Mouse (Mus musculus): ENCODE measurements around the gene Cpsf7. TPM values are rescaled to one million over a fixed set of nuclear protein-coding genes. Genes with fewer than 3 reads are reported as not detected.

The Cpsf7 gene
- polyA plus RNA-seq, 2 experiments: 50.4 to 102 TPM

DNA sequence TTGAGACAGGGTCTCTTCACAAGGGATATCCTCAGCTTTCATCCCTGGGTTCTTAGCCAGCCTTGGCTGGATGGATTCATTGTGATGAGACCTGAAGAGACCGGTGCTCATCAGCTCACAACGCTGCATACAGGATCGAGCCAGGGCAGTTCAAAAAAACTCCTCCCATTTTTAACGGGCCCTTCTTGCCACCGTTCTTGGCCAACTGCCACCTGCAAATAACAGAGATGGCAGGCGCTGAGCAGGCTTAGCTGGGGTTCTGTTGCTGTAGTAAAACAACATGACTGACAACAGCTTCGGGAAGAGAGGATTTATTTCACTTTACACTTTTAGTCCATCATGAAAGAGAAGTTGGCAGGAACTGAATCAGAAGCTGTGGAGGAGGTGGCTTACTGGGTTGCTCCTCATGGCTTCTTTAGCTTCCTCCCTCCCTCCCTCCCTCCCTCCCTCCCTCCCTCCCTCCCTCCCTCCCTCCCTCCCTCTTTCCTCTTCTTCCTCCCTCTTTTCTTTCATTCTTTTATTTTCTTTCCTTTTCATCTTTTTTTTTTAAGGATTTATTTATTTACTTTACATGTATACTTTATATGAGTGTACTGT, 58.6 kb downstream of the Cpsf7 start:
- TF ChIP-seq POLR2A (IDR thresholded peaks at IDR 0.05; ENCODE audit: borderline replicate concordance, extremely low read depth, insufficient read depth, insufficient read length): no peak
- no peak for DNase-seq (ENCODE audit: low spot score)
- Histone ChIP-seq H3K9ac (ENCODE audit: low read depth, low read length, severe bottlenecking) (no peak overlapping the region), H3K4me2 (replicated peaks; ENCODE audit: low read depth, low read length, severe bottlenecking) (no peak overlapping the region), H3K9me3 (ENCODE audit: control insufficient read depth, low read length) (no peaks in the 10 kb centered on the region), H3K27ac (replicated peaks; ENCODE audit: low read depth, low read length) (no peak overlapping the region), H3K4me3 (replicated peaks; ENCODE audit: low read length) (no peak overlapping the region), H3K4me1 (ENCODE audit: control insufficient read depth, insufficient read depth, low read length) (no peaks in the 10 kb centered on the region; the same call in 1 of the 2 replicates), H3K27me3 (ENCODE audit: control insufficient read depth, insufficient read depth, low read length) (no peaks in the 10 kb centered on the region), H3K36me3 (ENCODE audit: control insufficient read depth, insufficient read depth, low read length) (peaks cover 28% of the 10 kb centered on the region; the same call in 1 of the 2 replicates)
- WGBS: 58% methylated on average over 7 of the region's 7 CpGs
- ATAC-seq (ENCODE audit: low FRiP score, low read depth): no peak

DNA sequence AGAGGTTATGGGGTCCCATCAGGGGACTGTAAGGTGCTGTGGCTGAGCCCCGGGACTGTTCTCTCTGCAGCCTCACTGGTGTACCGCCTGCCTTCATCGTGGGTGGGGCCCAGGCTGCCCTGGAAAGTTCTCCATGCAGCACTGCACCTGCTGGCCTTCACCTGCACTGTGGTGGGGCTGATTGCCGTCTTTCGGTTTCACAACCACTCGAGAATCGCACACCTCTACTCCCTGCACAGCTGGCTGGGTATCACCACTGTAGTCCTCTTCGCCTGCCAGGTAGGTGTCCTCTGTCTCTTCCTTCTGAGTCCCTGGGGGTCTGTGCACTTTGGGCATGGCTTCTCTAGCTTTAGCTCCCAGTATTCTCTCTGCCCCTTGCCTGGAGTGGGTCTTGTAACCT, 60.0 kb downstream of the Cpsf7 start:
- Histone ChIP-seq H3K4me1 (ENCODE audit: control insufficient read depth, insufficient read depth, low read length) (no peaks in the 10 kb centered on the region), H3K9ac (ENCODE audit: low read depth, low read length, severe bottlenecking) (no peak overlapping the region), H3K9me3 (ENCODE audit: control insufficient read depth, low read length) (no peaks in the 10 kb centered on the region), H3K27me3 (ENCODE audit: control insufficient read depth, insufficient read depth, low read length) (no peaks in the 10 kb centered on the region), H3K4me3 (replicated peaks; ENCODE audit: low read length) (no peak overlapping the region), H3K27ac (replicated peaks; ENCODE audit: low read depth, low read length) (no peak overlapping the region), H3K36me3 (ENCODE audit: control insufficient read depth, insufficient read depth, low read length) (peaks cover 37% of the 10 kb centered on the region; the same call in 1 of the 2 replicates), H3K4me2 (replicated peaks; ENCODE audit: low read depth, low read length, severe bottlenecking) (no peak overlapping the region)
- DNase-seq (ENCODE audit: low spot score): no peak
- no peak for ATAC-seq (ENCODE audit: low FRiP score, low read depth)
- 84% methylated on average over 8 of the region's 8 CpGs for WGBS
- no peak for TF ChIP-seq POLR2A (IDR thresholded peaks at IDR 0.05; ENCODE audit: borderline replicate concordance, extremely low read depth, insufficient read depth, insufficient read length)

DNA sequence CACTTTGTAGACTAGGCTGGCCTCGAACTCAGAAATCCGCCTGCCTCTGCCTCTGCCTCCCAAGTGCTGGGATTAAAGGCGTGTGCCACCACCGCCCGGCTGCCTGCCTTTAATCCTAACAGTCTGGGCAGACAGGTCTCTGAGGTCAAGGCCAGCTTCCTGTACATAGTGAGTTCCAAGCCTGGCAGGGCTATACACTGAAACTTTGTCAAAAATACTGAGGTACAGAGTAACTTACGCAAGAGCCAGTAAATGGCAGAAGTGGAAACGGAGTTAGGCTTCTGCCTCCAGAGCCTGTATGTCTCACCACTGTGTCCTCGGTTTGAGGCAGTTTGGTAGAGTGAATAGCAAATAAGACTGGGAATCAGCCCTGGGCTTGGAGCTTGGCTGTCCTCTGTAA, 62.2 kb downstream of the Cpsf7 start:
- no peaks in the 10 kb centered on the region for H3K4me1 ChIP-seq (ENCODE audit: control insufficient read depth, insufficient read depth, low read length)
- no peaks in the 10 kb centered on the region for H3K27me3 ChIP-seq (ENCODE audit: control insufficient read depth, insufficient read depth, low read length)
- TF ChIP-seq POLR2A (IDR thresholded peaks at IDR 0.05; ENCODE audit: borderline replicate concordance, extremely low read depth, insufficient read depth, insufficient read length): no peak
- no peak overlapping the region for H3K9ac ChIP-seq (ENCODE audit: low read depth, low read length, severe bottlenecking)
- no peak overlapping the region for H3K4me2 ChIP-seq (replicated peaks; ENCODE audit: low read depth, low read length, severe bottlenecking)
- no peak overlapping the region for H3K4me3 ChIP-seq (replicated peaks; ENCODE audit: low read length)
- ATAC-seq (ENCODE audit: low FRiP score, low read depth) (no peak), DNase-seq (ENCODE audit: low spot score) (no peak)
- peaks cover 37% of the 10 kb centered on the region; the same call in 1 of the 2 replicates for H3K36me3 ChIP-seq (ENCODE audit: control insufficient read depth, insufficient read depth, low read length)
- H3K27ac ChIP-seq (replicated peaks; ENCODE audit: low read depth, low read length): no peak overlapping the region
- H3K9me3 ChIP-seq (ENCODE audit: control insufficient read depth, low read length): no peaks in the 10 kb centered on the region
- 92% methylated on average over 8 of the region's 8 CpGs for WGBS

DNA sequence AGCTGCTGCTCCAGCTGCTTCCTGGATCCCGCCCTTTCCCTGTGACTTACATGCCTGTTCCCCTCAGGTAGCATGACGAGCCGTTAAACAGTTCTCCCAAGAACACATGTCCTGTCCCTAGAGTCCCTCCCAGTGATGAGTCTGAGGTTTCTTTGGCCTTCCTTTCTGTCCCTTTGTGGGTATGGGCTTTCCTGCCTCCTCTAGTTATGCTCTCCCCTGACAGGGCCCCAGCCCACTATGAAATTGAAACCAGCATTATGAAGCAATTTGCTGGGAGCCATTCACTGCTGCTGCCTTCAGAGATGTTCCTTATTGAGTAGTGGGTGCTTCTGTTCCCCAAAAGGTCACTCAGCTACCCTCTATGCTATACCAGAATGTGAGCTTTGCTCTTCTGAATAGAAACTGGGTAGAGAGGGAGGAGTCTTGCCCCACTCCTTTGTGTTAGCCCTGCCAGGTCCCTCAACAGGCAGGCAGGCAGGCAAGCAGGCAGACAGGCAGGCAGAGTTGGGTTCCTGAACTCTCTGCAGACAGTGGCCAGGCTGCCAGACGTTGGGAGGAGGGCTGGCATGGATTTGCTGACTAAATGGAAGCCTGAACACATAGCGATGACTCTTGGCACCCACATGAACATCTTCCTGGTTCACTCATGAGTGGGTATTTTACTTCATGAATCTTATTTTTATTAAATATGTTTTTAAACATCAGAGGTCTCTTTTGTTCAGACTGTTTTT, 64.2 kb downstream of the Cpsf7 start:
- 0 out of 2 replicates have a peak overlapping the region, but pooled peaks have one; percentile 19 for H3K27ac ChIP-seq (replicated peaks; ENCODE audit: low read depth, low read length)
- no peak overlapping the region for H3K4me3 ChIP-seq (replicated peaks; ENCODE audit: low read length)
- H3K9me3 ChIP-seq (ENCODE audit: control insufficient read depth, low read length): no peaks in the 10 kb centered on the region
- no peak for TF ChIP-seq POLR2A (IDR thresholded peaks at IDR 0.05; ENCODE audit: borderline replicate concordance, extremely low read depth, insufficient read depth, insufficient read length)
- 0 out of 2 replicates have a peak overlapping the region, but pooled peaks have one; percentile 21 for H3K9ac ChIP-seq (ENCODE audit: low read depth, low read length, severe bottlenecking)
- peaks cover 35% of the 10 kb centered on the region for H3K36me3 ChIP-seq (ENCODE audit: control insufficient read depth, insufficient read depth, low read length)
- no peaks in the 10 kb centered on the region for H3K4me1 ChIP-seq (ENCODE audit: control insufficient read depth, insufficient read depth, low read length)
- ATAC-seq (ENCODE audit: low FRiP score, low read depth): no peak
- DNase-seq (ENCODE audit: low spot score): no peak
- H3K4me2 ChIP-seq (replicated peaks; ENCODE audit: low read depth, low read length, severe bottlenecking): no peak overlapping the region
- H3K27me3 ChIP-seq (ENCODE audit: control insufficient read depth, insufficient read depth, low read length): no peaks in the 10 kb centered on the region
- WGBS: 65% methylated on average over 5 of the region's 5 CpGs

DNA sequence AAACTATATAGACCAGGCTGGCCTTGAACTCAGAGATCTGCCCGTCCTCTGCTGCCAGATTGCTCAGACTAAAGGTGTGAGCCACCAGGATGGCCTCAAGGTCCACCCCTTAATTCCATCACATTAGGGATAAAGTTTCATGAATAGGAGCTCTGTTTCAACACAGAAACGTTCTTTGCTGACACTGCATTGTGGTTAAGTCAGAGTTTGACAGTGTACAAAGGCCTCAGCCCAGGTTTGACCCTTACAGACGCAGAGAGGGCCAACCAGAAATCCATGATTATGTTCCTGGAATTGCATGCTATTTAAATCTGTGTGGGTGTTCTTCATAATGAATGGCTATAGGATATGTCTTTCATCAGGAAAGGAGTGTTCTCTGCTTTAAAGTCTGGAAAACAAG, 65.2 kb downstream of the Cpsf7 start:
- no peak overlapping the region for H3K4me2 ChIP-seq (replicated peaks; ENCODE audit: low read depth, low read length, severe bottlenecking)
- peaks cover 39% of the 10 kb centered on the region for H3K36me3 ChIP-seq (ENCODE audit: control insufficient read depth, insufficient read depth, low read length)
- DNase-seq (ENCODE audit: low spot score): no peak
- H3K27ac ChIP-seq (replicated peaks; ENCODE audit: low read depth, low read length): no peak overlapping the region
- H3K9ac ChIP-seq (ENCODE audit: low read depth, low read length, severe bottlenecking): no peak overlapping the region
- no peaks in the 10 kb centered on the region for H3K27me3 ChIP-seq (ENCODE audit: control insufficient read depth, insufficient read depth, low read length)
- WGBS: 69% methylated on average over 3 of the region's 3 CpGs
- ATAC-seq (ENCODE audit: low FRiP score, low read depth): no peak
- H3K4me1 ChIP-seq (ENCODE audit: control insufficient read depth, insufficient read depth, low read length): no peaks in the 10 kb centered on the region
- H3K4me3 ChIP-seq (replicated peaks; ENCODE audit: low read length): no peak overlapping the region
- H3K9me3 ChIP-seq (ENCODE audit: control insufficient read depth, low read length): no peaks in the 10 kb centered on the region
- no peak for TF ChIP-seq POLR2A (IDR thresholded peaks at IDR 0.05; ENCODE audit: borderline replicate concordance, extremely low read depth, insufficient read depth, insufficient read length)
